ENCODE assay signal across 32 mouse cellular contexts in the genomic region with DNA sequence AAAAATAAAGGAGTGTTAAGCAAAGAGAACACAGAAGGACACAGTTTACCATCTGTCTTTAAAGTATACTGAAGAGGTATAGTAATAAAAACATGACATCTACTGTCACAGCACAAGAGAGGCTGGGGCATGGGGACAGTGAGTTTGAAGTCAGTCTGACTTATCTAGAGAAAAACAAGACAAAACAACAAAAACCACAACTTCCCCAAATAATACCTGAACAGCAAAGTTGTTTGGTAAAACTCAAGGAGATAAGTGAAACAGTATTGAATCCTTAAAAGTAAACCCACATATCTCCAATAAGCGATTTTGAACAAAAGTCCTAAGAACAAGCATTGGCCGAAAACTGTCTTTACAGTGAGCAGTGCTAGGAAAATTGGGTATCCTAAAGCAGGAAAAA.
"Had no signal": no experiment of that assay in that cellular context is flagged by ENCODE, and none has a peak within 500 bp of the region (broad histone marks: within the 10 kb centered on the region; RNA-seq: fewer than 3 reads in every experiment).

No protein-coding gene starts in this region.

- H3K36me3 ChIP-seq: limb, embryonic 10.5 days; limb, embryonic 12.5 days; limb, embryonic 13.5 days; limb, embryonic 15.5 days; liver, embryonic 12.5 days; liver, embryonic 13.5 days; liver, embryonic 15.5 days; lung, embryonic 15.5 days; midbrain, embryonic 10.5 days; midbrain, embryonic 12.5 days; midbrain, embryonic 13.5 days; midbrain, embryonic 15.5 days; neural tube, embryonic 12.5 days had no signal

- H3K27me3 ChIP-seq: limb, embryonic 12.5 days; limb, embryonic 13.5 days; limb, embryonic 15.5 days; liver, embryonic 12.5 days; liver, embryonic 13.5 days; liver, embryonic 15.5 days; lung, embryonic 15.5 days; megakaryocyte, embryonic 14.5 days; midbrain, embryonic 12.5 days; midbrain, embryonic 13.5 days; midbrain, embryonic 15.5 days; neural tube, embryonic 12.5 days had no signal

- H3K4me1 ChIP-seq: limb, embryonic 10.5 days; limb, embryonic 12.5 days; limb, embryonic 13.5 days; limb, embryonic 15.5 days; liver, embryonic 12.5 days; liver, embryonic 13.5 days; liver, embryonic 15.5 days; lung, embryonic 15.5 days; megakaryocyte, embryonic 14.5 days; midbrain, embryonic 10.5 days; midbrain, embryonic 12.5 days; midbrain, embryonic 13.5 days; midbrain, embryonic 15.5 days; neural tube, embryonic 12.5 days had no signal

- H3K27ac ChIP-seq: limb, embryonic 10.5 days; limb, embryonic 12.5 days; limb, embryonic 13.5 days; limb, embryonic 15.5 days; liver, embryonic 12.5 days; liver, embryonic 13.5 days; liver, embryonic 14.5 days; liver, embryonic 15.5 days; lung, embryonic 15.5 days; macrophage; midbrain, embryonic 10.5 days; midbrain, embryonic 12.5 days; midbrain, embryonic 13.5 days; midbrain, embryonic 15.5 days; neural tube, embryonic 12.5 days had no signal

- ATAC-seq: liver, embryonic 12.5 days; liver, postnatal 0 days; lung, postnatal 0 days; midbrain, embryonic 13.5 days; midbrain, embryonic 15.5 days; midbrain, embryonic 16.5 days had no signal

- H3K4me3 ChIP-seq: limb, embryonic 10.5 days; limb, embryonic 12.5 days; limb, embryonic 13.5 days; limb, embryonic 15.5 days; liver, embryonic 12.5 days; liver, embryonic 13.5 days; liver, embryonic 15.5 days; lung, embryonic 15.5 days; megakaryocyte, embryonic 14.5 days; midbrain, embryonic 10.5 days; midbrain, embryonic 12.5 days; midbrain, embryonic 13.5 days; midbrain, embryonic 15.5 days; myocyte; neural tube, embryonic 12.5 days had no signal

- H3K9me3 ChIP-seq: limb, embryonic 10.5 days; limb, embryonic 12.5 days; limb, embryonic 13.5 days; limb, embryonic 15.5 days; liver, embryonic 12.5 days; liver, embryonic 13.5 days; liver, embryonic 15.5 days; lung, embryonic 15.5 days; megakaryocyte, embryonic 14.5 days; midbrain, embryonic 10.5 days; midbrain, embryonic 12.5 days; midbrain, embryonic 13.5 days; midbrain, embryonic 15.5 days; neural tube, embryonic 12.5 days had no signal

- H3K4me2 ChIP-seq: limb, embryonic 12.5 days; limb, embryonic 13.5 days; limb, embryonic 15.5 days; liver, embryonic 11.5 days; liver, embryonic 12.5 days; liver, embryonic 13.5 days; liver, embryonic 15.5 days; lung, embryonic 14.5 days; lung, embryonic 15.5 days; midbrain, embryonic 11.5 days; midbrain, embryonic 12.5 days; midbrain, embryonic 13.5 days; midbrain, embryonic 15.5 days; neural tube, embryonic 12.5 days had no signal

- DNase-seq: left cerebral cortex, postnatal 4 days; liver; liver, embryonic 13.5 days; liver, postnatal 0 days; lung, adult 18-20 months; lung, adult 2 months; lung, embryonic 14.5 days; lung, postnatal 10 days; lung, postnatal 14 days; lung, postnatal 36 days; lung, postnatal 4 days; midbrain, embryonic 14.5 days had no signal

- H3K9ac ChIP-seq: limb, embryonic 12.5 days; limb, embryonic 13.5 days; limb, embryonic 15.5 days; liver, embryonic 12.5 days; liver, embryonic 13.5 days; liver, embryonic 14.5 days; liver, embryonic 15.5 days; liver, postnatal 0 days; lung, embryonic 14.5 days; lung, embryonic 15.5 days; midbrain, embryonic 12.5 days; midbrain, embryonic 13.5 days; midbrain, embryonic 15.5 days; neural tube, embryonic 12.5 days had no signal
